Mouse (Mus musculus) limb, embryonic 14.5 days (tissue): Measurements from ENCODE around the gene Trappc3. TPM values are rescaled to one million over a fixed set of nuclear protein-coding genes. Genes with fewer than 3 reads are reported as not detected.

Experiments used
- ATAC-seq: fragments of 200-750 bp; cut with Nextera tagmentation; 2 replicates; pipeline ENCODE4 v1.8.0; 2017; ENCODE audit warnings: low read depth, moderate number of reproducible peaks, moderate TSS enrichment; ENCODE audit not compliant: low FRiP score
- DNase-seq: peaks from one replicate; pipeline ENCODE4 v3.0.0-alpha.2; 2015; ENCODE audit warnings: low spot score
- H3K27ac ChIP-seq: fragments of 300-500 bp; sonication (generic); replicated peaks from 2 replicates; pipeline ENCODE4 v1.5.1; 2014; ENCODE audit warnings: low read depth, mild to moderate bottlenecking, low read length, moderate library complexity, mixed read lengths
- H3K27me3 ChIP-seq: fragments of 300-500 bp; sonication (generic); 2 replicates; pipeline ENCODE4 v1.6.1; 2014; ENCODE audit warnings: low read length, mixed read lengths; ENCODE audit not compliant: control insufficient read depth, insufficient read depth
- H3K36me3 ChIP-seq: fragments of 300-500 bp; sonication (generic); 2 replicates; pipeline ENCODE4 v1.6.1; 2014; ENCODE audit warnings: mild to moderate bottlenecking, low read length, moderate library complexity, mixed read lengths; ENCODE audit not compliant: control insufficient read depth, insufficient read depth
- H3K4me1 ChIP-seq: fragments of 300-500 bp; sonication (generic); 2 replicates; pipeline ENCODE4 v1.6.1; 2014; ENCODE audit warnings: antibody characterized with exemption, low read length, mixed read lengths; ENCODE audit not compliant: control insufficient read depth, insufficient read depth
- H3K4me2 ChIP-seq: fragments of 300-500 bp; sonication (generic); replicated peaks from 2 replicates; pipeline ENCODE4 v1.6.1; 2014; ENCODE audit warnings: low read depth, mild to moderate bottlenecking, low read length, moderate library complexity; ENCODE audit not compliant: severe bottlenecking
- H3K4me3 ChIP-seq: fragments of 300-500 bp; sonication (generic); replicated peaks from 2 replicates; pipeline ENCODE4 v1.5.1; 2014; ENCODE audit warnings: low read length
- H3K9ac ChIP-seq: fragments of 300-500 bp; sonication (generic); 2 replicates; pipeline ENCODE4 v1.6.1; 2014; ENCODE audit warnings: mild to moderate bottlenecking, low read depth, low read length, moderate library complexity; ENCODE audit not compliant: severe bottlenecking
- H3K9me3 ChIP-seq: fragments of 300-500 bp; sonication (generic); 2 replicates; pipeline ENCODE4 v1.6.1; 2016; ENCODE audit warnings: low read length; ENCODE audit not compliant: control insufficient read depth
- POLR2A ChIP-seq: fragments of 200-500 bp; IDR thresholded peaks from 2 replicates; pipeline ENCODE4 v1.8.0; 2012; ENCODE audit warnings: inconsistent platforms, mild to moderate bottlenecking, moderate library complexity, borderline replicate concordance; ENCODE audit not compliant: insufficient read depth, insufficient read length; ENCODE audit errors: extremely low read depth
- WGBS: fragments of 180-500 bp; shearing (Covaris S2); extraction: QIAGEN DNeasy Blood & Tissue Kit; methylation state at CpG from one replicate; pipeline ENCODE4 v1.1.7; 2014; 5-methylcytosine and 5-hydroxymethylcytosine counted together
- polyA plus RNA-seq, 2 experiments: library from polyadenylated mRNA; depleted of rRNA in 1 of 2; stranded (reverse) in 1 of 2; unstranded in 1 of 2; fragments of >200 nt; fragmentation: Nextera tagmentation in 1 of 2; extraction: Ambion mirVana in 1 of 2; gene quantifications; 2 replicates each; pipeline versions ENCODE4 v1.2.1 to v1.2.3; 2012 to 2014

The Trappc3 gene
- polyA plus RNA-seq, 2 experiments: 34.5 to 113 TPM

GRCm38 (mm10) chr4:126259523-126260160 is 2.5 kb upstream of the Trappc3 start:
- Histone ChIP-seq H3K27me3 (no peaks in the 10 kb centered on the region), H3K4me3 (no peak overlapping the region; the same call in 1 of the 2 replicates), H3K4me2 (peak overlapping the region; percentile 37), H3K9ac (peak overlapping the region; percentile 26; the same call in 1 of the 2 replicates), H3K9me3 (no peaks in the 10 kb centered on the region), H3K4me1 (peaks cover 48% of the 10 kb centered on the region), H3K27ac (peak overlapping the region; percentile 70), H3K36me3 (peaks cover 3% of the 10 kb centered on the region; the same call in 1 of the 2 replicates)
- DNase-seq (peak; percentile 79), ATAC-seq (0 out of 2 replicates have a peak, but pooled peaks have one; percentile 11)
- WGBS: 2% methylated on average over 15 of the region's 15 CpGs
- no peak for TF ChIP-seq POLR2A

DNA sequence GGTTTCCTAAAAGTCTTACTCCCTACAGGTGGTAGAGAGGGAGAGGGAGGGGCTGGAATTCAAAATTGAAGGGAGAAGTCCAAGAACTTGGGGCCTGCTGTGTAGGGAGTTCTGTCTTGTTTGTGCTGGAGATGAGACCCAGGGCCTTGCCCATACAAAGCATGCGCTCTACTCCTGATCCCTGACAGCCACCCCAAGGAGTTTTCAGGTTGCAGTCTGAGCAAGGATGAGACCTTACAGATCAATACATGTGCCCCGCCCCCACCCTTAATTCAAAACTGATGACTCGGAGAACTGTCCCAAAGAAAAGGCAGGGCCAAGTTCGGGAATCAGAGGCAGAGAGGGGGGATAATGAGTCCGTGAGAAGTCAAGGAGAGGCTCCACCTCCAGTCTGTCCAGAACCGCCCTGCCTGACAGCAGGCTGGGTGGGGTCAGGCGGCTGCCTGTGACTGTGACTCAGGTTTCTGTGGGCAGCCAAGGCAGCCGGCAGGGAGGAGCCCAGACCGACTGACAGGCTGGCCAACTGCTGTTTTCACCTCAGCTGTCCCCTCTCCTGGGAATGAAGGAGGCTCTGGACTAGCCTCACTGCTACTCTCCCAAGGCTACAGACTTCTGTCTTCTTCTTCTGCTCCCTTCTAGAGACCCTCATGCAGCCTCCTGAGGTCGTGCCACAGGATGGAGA is 1.5 kb upstream of the Trappc3 start:
- ATAC-seq (peak; percentile 24), DNase-seq (peak; percentile 78)
- Histone ChIP-seq H3K27ac (peak overlapping the region; percentile 70), H3K27me3 (no peaks in the 10 kb centered on the region), H3K4me2 (peak overlapping the region; percentile 37), H3K9me3 (no peaks in the 10 kb centered on the region), H3K9ac (no peak overlapping the region), H3K36me3 (peaks cover 3% of the 10 kb centered on the region; the same call in 1 of the 2 replicates), H3K4me3 (0 out of 2 replicates have a peak overlapping the region, but pooled peaks have one; percentile 1), H3K4me1 (peaks cover 46% of the 10 kb centered on the region)
- WGBS: 10% methylated on average over 9 of the region's 10 CpGs
- no peak for TF ChIP-seq POLR2A

- TF ChIP-seq POLR2A: no peak
- Histone ChIP-seq H3K9me3 (no peaks in the 10 kb centered on the region), H3K27me3 (no peaks in the 10 kb centered on the region), H3K9ac (no peak overlapping the region), H3K4me3 (no peak overlapping the region), H3K4me2 (no peak overlapping the region; the same call in 1 of the 2 replicates), H3K4me1 (peaks cover 46% of the 10 kb centered on the region), H3K36me3 (peaks cover 3% of the 10 kb centered on the region; the same call in 1 of the 2 replicates), H3K27ac (peak overlapping the region; percentile 70)
- 70% methylated on average over 6 of the region's 6 CpGs for WGBS
- ATAC-seq (no peak), DNase-seq (no peak)
Measured at GRCm38 (mm10) chr4:126261266-126261665, 859 bp upstream of the Trappc3 start.

DNA sequence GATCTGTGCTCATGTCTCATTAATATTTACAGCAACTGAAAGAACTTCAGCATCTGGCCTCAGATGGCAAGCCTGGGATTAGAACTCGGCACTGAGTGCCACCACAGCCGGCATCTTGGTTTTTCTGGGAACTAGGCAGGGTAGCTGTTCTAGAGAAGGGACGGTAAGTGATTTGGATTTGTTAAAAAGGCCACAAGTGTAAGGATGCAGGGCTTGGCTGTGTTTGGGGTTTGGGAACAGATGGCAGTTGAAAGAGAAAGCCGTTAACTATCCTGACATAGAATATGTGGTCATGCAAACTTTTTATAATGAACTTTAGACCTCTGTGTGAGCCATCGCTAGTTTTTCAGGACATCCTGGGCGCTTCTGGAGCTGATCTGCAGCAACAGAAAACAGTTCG is 450 bp upstream of the Trappc3 start:
- no peak for ATAC-seq
- Histone ChIP-seq H3K27me3 (no peaks in the 10 kb centered on the region), H3K36me3 (peaks cover 5% of the 10 kb centered on the region; the same call in 1 of the 2 replicates), H3K27ac (peak overlapping the region; percentile 45; the same call in 1 of the 2 replicates), H3K4me3 (no peak overlapping the region), H3K4me1 (peaks cover 46% of the 10 kb centered on the region), H3K9ac (no peak overlapping the region), H3K4me2 (no peak overlapping the region), H3K9me3 (no peaks in the 10 kb centered on the region)
- TF ChIP-seq POLR2A: no peak
- 50% methylated on average over 7 of the region's 7 CpGs for WGBS
- no peak for DNase-seq

GRCm38 (mm10) chr4:126269292-126269691 is 7.2 kb downstream of the Trappc3 start:
- Histone ChIP-seq H3K9me3 (no peaks in the 10 kb centered on the region), H3K4me1 (no peaks in the 10 kb centered on the region), H3K36me3 (peaks cover 31% of the 10 kb centered on the region), H3K4me3 (no peak overlapping the region), H3K4me2 (no peak overlapping the region), H3K27me3 (no peaks in the 10 kb centered on the region), H3K27ac (no peak overlapping the region), H3K9ac (no peak overlapping the region)
- ATAC-seq (no peak), DNase-seq (no peak)
- 75% methylated on average over 3 of the region's 3 CpGs for WGBS
- no peak for TF ChIP-seq POLR2A
